ENCODE assay signal across 26 mouse cellular contexts in the genomic region with DNA sequence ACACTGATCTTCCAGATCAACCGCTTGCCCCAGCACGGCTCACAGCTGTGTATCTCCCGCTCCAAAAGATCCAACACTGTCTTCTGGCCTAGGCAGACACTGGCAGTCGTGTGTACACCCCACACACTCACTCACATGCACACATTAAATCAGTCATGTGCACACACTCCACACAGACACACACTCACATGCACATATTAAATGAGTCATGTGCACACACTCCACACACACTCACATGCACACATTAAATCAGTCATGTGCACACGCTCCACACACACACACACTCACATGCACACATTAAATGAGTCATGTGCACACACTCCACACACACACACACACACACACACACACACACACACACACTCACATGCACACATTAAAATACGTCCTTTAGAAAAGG. TPM values are rescaled to one million over a fixed set of nuclear protein-coding genes. Genes with fewer than 3 reads are reported as not detected.
A peak's percentile ranks its signal among the peaks of the same experiment; 100 is the strongest.
DNase-seq lines count a peak whose midpoint lies in the region; ATAC-seq and TF ChIP-seq lines count a peak whose summit lies in the region.
"Had no signal": no experiment of that assay in that cellular context is flagged by ENCODE, and none has a peak within 500 bp of the region (broad histone marks: within the 10 kb centered on the region; RNA-seq: fewer than 3 reads in every experiment).

No protein-coding gene starts in this region.

- 83% methylated on average over 6 of the region's 6 CpGs for WGBS in forebrain, postnatal 0 days
- WGBS in forebrain, embryonic 16.5 days = 93% methylated on average over 6 of the region's 6 CpGs
- 94% methylated on average over 6 of the region's 6 CpGs for WGBS in midbrain, embryonic 11.5 days
- WGBS in midbrain, embryonic 13.5 days = 91% methylated on average over 6 of the region's 6 CpGs
- WGBS in hindbrain, embryonic 14.5 days = 92% methylated on average over 6 of the region's 6 CpGs

- DNase-seq in forebrain, postnatal 0 days = no peak
- DNase-seq in midbrain, embryonic 11.5 days (ENCODE audit: low spot score, missing footprints) = peak; percentile 77
- peak; percentile 10 for DNase-seq in brain, adult 2 months (ENCODE audit: low read depth, low spot score)
- DNase-seq in hindbrain, embryonic 14.5 days (ENCODE audit: low spot score) = no peak
- DNase-seq: adrenal gland, adult 8-10 months; adrenal gland, postnatal 14 days; adrenal gland, postnatal 36 days; B cell, adult 2 months; cerebellum, adult 11 months; cerebellum, adult 18-20 months; cerebellum, adult 8-10 months; cerebellum, adult 9-11 months; cerebellum, postnatal 14 days; cerebellum, postnatal 36 days; embryo, embryonic 11 days had no signal

- no peak for TF ChIP-seq CTCF in forebrain, postnatal 0 days (IDR thresholded peaks at IDR 0.05; ENCODE audit: low read depth)

- ATAC-seq in forebrain, postnatal 0 days = peak; percentile 12; the same call in 1 of the 2 replicates
- ATAC-seq in forebrain, embryonic 16.5 days = no peak
- ATAC-seq in midbrain, embryonic 11.5 days (ENCODE audit: low FRiP score) = no peak
- no peak for ATAC-seq in midbrain, embryonic 13.5 days
- no peak for ATAC-seq in hindbrain, embryonic 14.5 days (ENCODE audit: low FRiP score)
- ATAC-seq: activated CD4-positive, CD25-positive, alpha-beta regulatory T cell, adult 4 months; CD4-positive, CD25-positive, alpha-beta regulatory T cell, adult 4 months; forebrain, embryonic 14.5 days; Patski had no signal

- H3K9me3 ChIP-seq in forebrain, postnatal 0 days (ENCODE audit: low read length) = no peaks in the 10 kb centered on the region
- no peaks in the 10 kb centered on the region for H3K9me3 ChIP-seq in forebrain, embryonic 16.5 days (ENCODE audit: control insufficient read depth, low read length)
- no peaks in the 10 kb centered on the region for H3K9me3 ChIP-seq in midbrain, embryonic 11.5 days (ENCODE audit: control insufficient read depth, low read length)
- H3K9me3 ChIP-seq in midbrain, embryonic 13.5 days = peaks cover 5% of the 10 kb centered on the region; the same call in 1 of the 2 replicates
- H3K9me3 ChIP-seq in hindbrain, embryonic 14.5 days (ENCODE audit: control insufficient read depth, low read length) = no peaks in the 10 kb centered on the region
- H3K9me3 ChIP-seq: embryonic facial prominence, embryonic 13.5 days; embryonic facial prominence, embryonic 15.5 days; forebrain, embryonic 12.5 days had no signal

- no peak overlapping the region for H3K9ac ChIP-seq in forebrain, postnatal 0 days
- H3K9ac ChIP-seq in forebrain, embryonic 16.5 days (replicated peaks; ENCODE audit: low read depth, low read length) = no peak overlapping the region
- H3K9ac ChIP-seq in midbrain, embryonic 11.5 days (ENCODE audit: low read length) = no peak overlapping the region
- no peak overlapping the region for H3K9ac ChIP-seq in midbrain, embryonic 13.5 days (replicated peaks)
- no peak overlapping the region for H3K9ac ChIP-seq in hindbrain, embryonic 14.5 days
- H3K9ac ChIP-seq: embryonic facial prominence, embryonic 13.5 days; embryonic facial prominence, embryonic 15.5 days; forebrain, embryonic 12.5 days had no signal

- H3K4me1 ChIP-seq in forebrain, postnatal 0 days (ENCODE audit: insufficient read depth) = peaks cover 11% of the 10 kb centered on the region; the same call in 1 of the 2 replicates
- H3K4me1 ChIP-seq in forebrain, embryonic 16.5 days (replicated peaks; ENCODE audit: control insufficient read depth, insufficient read depth, low read length) = peaks cover 11% of the 10 kb centered on the region
- peaks cover 4% of the 10 kb centered on the region; the same call in 1 of the 2 replicates for H3K4me1 ChIP-seq in midbrain, embryonic 11.5 days (ENCODE audit: control insufficient read depth, insufficient read depth, low read length)
- peaks cover 15% of the 10 kb centered on the region for H3K4me1 ChIP-seq in midbrain, embryonic 13.5 days (replicated peaks)
- H3K4me1 ChIP-seq in hindbrain, embryonic 14.5 days (replicated peaks; ENCODE audit: control insufficient read depth, insufficient read depth, low read length) = peaks cover 14% of the 10 kb centered on the region

- H3K27me3 ChIP-seq in forebrain, postnatal 0 days (ENCODE audit: insufficient read depth, low read length) = no peaks in the 10 kb centered on the region
- H3K27me3 ChIP-seq in forebrain, embryonic 16.5 days (replicated peaks; ENCODE audit: control insufficient read depth, insufficient read depth, low read length) = no peaks in the 10 kb centered on the region
- H3K27me3 ChIP-seq in midbrain, embryonic 11.5 days (ENCODE audit: control insufficient read depth, insufficient read depth, low read length) = no peaks in the 10 kb centered on the region
- H3K27me3 ChIP-seq in midbrain, embryonic 13.5 days = no peaks in the 10 kb centered on the region
- H3K27me3 ChIP-seq in hindbrain, embryonic 14.5 days (ENCODE audit: control insufficient read depth, insufficient read depth, low read length) = no peaks in the 10 kb centered on the region
- H3K27me3 ChIP-seq: embryonic facial prominence, embryonic 13.5 days; embryonic facial prominence, embryonic 15.5 days; forebrain, embryonic 12.5 days; Patski had no signal

- no peak overlapping the region for H3K27ac ChIP-seq in forebrain, postnatal 0 days (ENCODE audit: low read depth, low read length)
- H3K27ac ChIP-seq in forebrain, embryonic 16.5 days (ENCODE audit: low read length) = no peak overlapping the region
- no peak overlapping the region for H3K27ac ChIP-seq in midbrain, embryonic 11.5 days (ENCODE audit: low read depth, low read length)
- no peak overlapping the region for H3K27ac ChIP-seq in midbrain, embryonic 13.5 days
- H3K27ac ChIP-seq in hindbrain, embryonic 14.5 days = no peak overlapping the region
- H3K27ac ChIP-seq: embryonic facial prominence, embryonic 13.5 days; embryonic facial prominence, embryonic 15.5 days; forebrain, embryonic 10.5 days; forebrain, embryonic 12.5 days had no signal

- no peak overlapping the region for H3K4me3 ChIP-seq in forebrain, postnatal 0 days (ENCODE audit: low read depth, low read length)
- H3K4me3 ChIP-seq in forebrain, embryonic 16.5 days (replicated peaks; ENCODE audit: low read length) = no peak overlapping the region
- H3K4me3 ChIP-seq in midbrain, embryonic 11.5 days (ENCODE audit: low read depth, low read length) = no peak overlapping the region
- no peak overlapping the region for H3K4me3 ChIP-seq in midbrain, embryonic 13.5 days (replicated peaks)
- no peak overlapping the region for H3K4me3 ChIP-seq in hindbrain, embryonic 14.5 days (replicated peaks; ENCODE audit: low read length)
- H3K4me3 ChIP-seq: embryonic facial prominence, embryonic 13.5 days; embryonic facial prominence, embryonic 15.5 days; erythroblast, embryonic 14.5 days; forebrain, embryonic 10.5 days; forebrain, embryonic 12.5 days had no signal

- H3K36me3 ChIP-seq in forebrain, postnatal 0 days (ENCODE audit: insufficient read depth) = peaks cover 14% of the 10 kb centered on the region
- peaks cover 12% of the 10 kb centered on the region for H3K36me3 ChIP-seq in forebrain, embryonic 16.5 days (ENCODE audit: control insufficient read depth, insufficient read depth)
- peaks cover 9% of the 10 kb centered on the region for H3K36me3 ChIP-seq in midbrain, embryonic 11.5 days (ENCODE audit: control insufficient read depth, insufficient read depth, low read length)
- peaks cover 31% of the 10 kb centered on the region for H3K36me3 ChIP-seq in midbrain, embryonic 13.5 days
- H3K36me3 ChIP-seq in hindbrain, embryonic 14.5 days (replicated peaks; ENCODE audit: control insufficient read depth, insufficient read depth) = peaks cover 23% of the 10 kb centered on the region

- no peak overlapping the region for H3K4me2 ChIP-seq in forebrain, postnatal 0 days (ENCODE audit: low read depth)
- H3K4me2 ChIP-seq in forebrain, embryonic 16.5 days (ENCODE audit: low read length) = no peak overlapping the region
- no peak overlapping the region for H3K4me2 ChIP-seq in midbrain, embryonic 11.5 days
- no peak overlapping the region for H3K4me2 ChIP-seq in midbrain, embryonic 13.5 days (replicated peaks)
- no peak overlapping the region for H3K4me2 ChIP-seq in hindbrain, embryonic 14.5 days (replicated peaks)
- H3K4me2 ChIP-seq: embryonic facial prominence, embryonic 13.5 days; embryonic facial prominence, embryonic 15.5 days; forebrain, embryonic 12.5 days had no signal

RNA-seq across cellular contexts. Expression of gene Vps36, which starts 5.3 kb away (rescaled TPM):
- 38.3 and 42.9 TPM in 2 replicates for total RNA-seq in forebrain, postnatal 0 days (2014; rRNA removed)
- polyA plus RNA-seq in forebrain, postnatal 0 days (2015; fragmentation: Nextera tagmentation; extraction: Ambion mirVana) = 24.6 and 36.7 TPM in 2 replicates
- 38.7 and 40.9 TPM in 2 replicates for polyA plus RNA-seq in forebrain, embryonic 16.5 days (2015; fragmentation: Nextera tagmentation; extraction: Ambion mirVana)
- 43.6 and 43.7 TPM in 2 replicates for polyA plus RNA-seq in midbrain, embryonic 11.5 days (2014; fragmentation: Nextera tagmentation; extraction: Ambion mirVana)
- 39.9 and 43.2 TPM in 2 replicates for polyA plus RNA-seq in midbrain, embryonic 13.5 days (2015; fragmentation: Nextera tagmentation; extraction: Ambion mirVana)
- 40.7 and 41.8 TPM in 2 replicates for polyA plus RNA-seq in hindbrain, embryonic 14.5 days (2014; fragmentation: Nextera tagmentation; extraction: Ambion mirVana)

RNA-seq across cellular contexts. Expression of gene Ckap2, which starts 12.3 kb away (rescaled TPM):
- 7.5 and 8.8 TPM in 2 replicates for total RNA-seq in forebrain, postnatal 0 days (2014; rRNA removed)
- polyA plus RNA-seq in forebrain, postnatal 0 days (2015; fragmentation: Nextera tagmentation; extraction: Ambion mirVana) = 6.8 and 8.0 TPM in 2 replicates
- polyA plus RNA-seq in forebrain, embryonic 16.5 days (2015; fragmentation: Nextera tagmentation; extraction: Ambion mirVana) = 24.7 and 27.4 TPM in 2 replicates
- polyA plus RNA-seq in midbrain, embryonic 11.5 days (2014; fragmentation: Nextera tagmentation; extraction: Ambion mirVana) = 74.0 and 77.1 TPM in 2 replicates
- 26.8 and 27.5 TPM in 2 replicates for polyA plus RNA-seq in midbrain, embryonic 13.5 days (2015; fragmentation: Nextera tagmentation; extraction: Ambion mirVana)
- 14.2 and 14.9 TPM in 2 replicates for polyA plus RNA-seq in hindbrain, embryonic 14.5 days (2014; fragmentation: Nextera tagmentation; extraction: Ambion mirVana)

RNA-seq across cellular contexts. Expression of gene Thsd1, which starts 29.2 kb away (rescaled TPM):
- total RNA-seq in forebrain, postnatal 0 days (2014; rRNA removed) = 4.5 and 7.0 TPM in 2 replicates
- polyA plus RNA-seq in forebrain, postnatal 0 days (2015; fragmentation: Nextera tagmentation; extraction: Ambion mirVana) = 5.2 and 5.6 TPM in 2 replicates
- 6.6 and 9.2 TPM in 2 replicates for polyA plus RNA-seq in forebrain, embryonic 16.5 days (2015; fragmentation: Nextera tagmentation; extraction: Ambion mirVana)
- polyA plus RNA-seq in midbrain, embryonic 11.5 days (2014; fragmentation: Nextera tagmentation; extraction: Ambion mirVana) = 8.3 and 10.5 TPM in 2 replicates
- 6.1 and 6.9 TPM in 2 replicates for polyA plus RNA-seq in midbrain, embryonic 13.5 days (2015; fragmentation: Nextera tagmentation; extraction: Ambion mirVana)
- 8.2 and 8.3 TPM in 2 replicates for polyA plus RNA-seq in hindbrain, embryonic 14.5 days (2014; fragmentation: Nextera tagmentation; extraction: Ambion mirVana)
- polyA plus RNA-seq: erythroblast, embryonic 14.5 days had no signal

RNA-seq across cellular contexts. Expression of gene Nek3, which starts 31.7 kb away (rescaled TPM):
- total RNA-seq in forebrain, postnatal 0 days (2014; rRNA removed) = 4.6 and 7.1 TPM in 2 replicates
- 4.3 and 5.9 TPM in 2 replicates for polyA plus RNA-seq in forebrain, postnatal 0 days (2015; fragmentation: Nextera tagmentation; extraction: Ambion mirVana)
- polyA plus RNA-seq in forebrain, embryonic 16.5 days (2015; fragmentation: Nextera tagmentation; extraction: Ambion mirVana) = 6.9 and 7.1 TPM in 2 replicates
- 8.6 and 8.9 TPM in 2 replicates for polyA plus RNA-seq in midbrain, embryonic 11.5 days (2014; fragmentation: Nextera tagmentation; extraction: Ambion mirVana)
- 8.9 and 9.1 TPM in 2 replicates for polyA plus RNA-seq in midbrain, embryonic 13.5 days (2015; fragmentation: Nextera tagmentation; extraction: Ambion mirVana)
- polyA plus RNA-seq in hindbrain, embryonic 14.5 days (2014; fragmentation: Nextera tagmentation; extraction: Ambion mirVana) = 9.0 and 9.5 TPM in 2 replicates

Comparison
In these comparisons a context has a peak if more than half of its experiments do, and no peak if none do; other contexts are left out.
1. DNase-seq: peak in midbrain, embryonic 11.5 days (single experiment) and brain, adult 2 months (single experiment); none in forebrain, postnatal 0 days (single experiment) and hindbrain, embryonic 14.5 days (single experiment).